Mouse (Mus musculus): Measurements from ENCODE around the gene Elob. TPM values are rescaled to one million over a fixed set of nuclear protein-coding genes. Genes with fewer than 3 reads are reported as not detected.
A peak's percentile ranks its signal among the peaks of the same experiment; 100 is the strongest.

Elob gene
- total and polyA plus RNA-seq, 2 experiments from 2014 or later, result 972 to 1,036 TPM

GRCm38 (mm10) chr17:23867756-23868155 lies 38.8 kb upstream of the Elob start, which contains the start of gene Prss21:
Gene Prss21, plus strand, starts transcription at chr17:23868056.
- Histone ChIP-seq H3K36me3 (replicated peaks; ENCODE audit: control insufficient read depth, insufficient read depth, low read length) (no peaks in the 10 kb centered on the region), H3K4me3 (ENCODE audit: low read depth, low read length) (no peak within 1 kb of the TSS), H3K27ac (ENCODE audit: low read depth) (no peak within 1 kb of the TSS), H3K4me2 (ENCODE audit: low read depth, low read length) (no peak within 1 kb of the TSS), H3K4me1 (ENCODE audit: control insufficient read depth, insufficient read depth) (no peaks in the 10 kb centered on the region), H3K27me3 (ENCODE audit: control insufficient read depth, insufficient read depth, low read length) (no peaks in the 10 kb centered on the region), H3K9ac (replicated peaks; ENCODE audit: low read depth, low read length) (no peak within 1 kb of the TSS), H3K9me3 (replicated peaks; ENCODE audit: control insufficient read depth, low read length) (no peaks in the 10 kb centered on the region)
- ATAC-seq (ENCODE audit: insufficient read depth, low read depth) (no peak), DNase-seq (ENCODE audit: low spot score) (no peak)
- 86% methylated on average over 15 of the region's 15 CpGs for WGBS
- TF ChIP-seq CTCF (IDR thresholded peaks at IDR 0.05; ENCODE audit: low read depth) (no peak), EP300 (IDR thresholded peaks at IDR 0.05; ENCODE audit: low read depth) (no peak)

- Histone ChIP-seq H3K9ac (replicated peaks; ENCODE audit: low read depth, low read length) (no peak overlapping the region), H3K27ac (ENCODE audit: low read depth) (no peak overlapping the region), H3K36me3 (replicated peaks; ENCODE audit: control insufficient read depth, insufficient read depth, low read length) (no peaks in the 10 kb centered on the region), H3K9me3 (replicated peaks; ENCODE audit: control insufficient read depth, low read length) (no peaks in the 10 kb centered on the region), H3K27me3 (ENCODE audit: control insufficient read depth, insufficient read depth, low read length) (no peaks in the 10 kb centered on the region), H3K4me3 (ENCODE audit: low read depth, low read length) (no peak overlapping the region), H3K4me1 (ENCODE audit: control insufficient read depth, insufficient read depth) (no peaks in the 10 kb centered on the region), H3K4me2 (ENCODE audit: low read depth, low read length) (no peak overlapping the region)
- ATAC-seq (ENCODE audit: insufficient read depth, low read depth) (no peak), DNase-seq (ENCODE audit: low spot score) (no peak)
- 85% methylated on average over 4 of the region's 4 CpGs for WGBS
- TF ChIP-seq EP300 (IDR thresholded peaks at IDR 0.05; ENCODE audit: low read depth) (no peak), CTCF (IDR thresholded peaks at IDR 0.05; ENCODE audit: low read depth) (no peak)
These were observed 34.0 kb upstream of the Elob start for GRCm38 (mm10) chr17:23862926-23863325.

GRCm38 (mm10) chr17:23857913-23858312 lies 29.0 kb upstream of the Elob start:
- Histone ChIP-seq H3K36me3 (replicated peaks; ENCODE audit: control insufficient read depth, insufficient read depth, low read length) (no peaks in the 10 kb centered on the region), H3K9me3 (replicated peaks; ENCODE audit: control insufficient read depth, low read length) (no peaks in the 10 kb centered on the region), H3K27me3 (ENCODE audit: control insufficient read depth, insufficient read depth, low read length) (no peaks in the 10 kb centered on the region), H3K27ac (ENCODE audit: low read depth) (no peak overlapping the region), H3K4me2 (ENCODE audit: low read depth, low read length) (no peak overlapping the region), H3K9ac (replicated peaks; ENCODE audit: low read depth, low read length) (no peak overlapping the region), H3K4me3 (ENCODE audit: low read depth, low read length) (no peak overlapping the region), H3K4me1 (ENCODE audit: control insufficient read depth, insufficient read depth) (peaks cover 3% of the 10 kb centered on the region; the same call in 1 of the 2 replicates)
- no peak for TF ChIP-seq EP300 (IDR thresholded peaks at IDR 0.05; ENCODE audit: low read depth)
- TF ChIP-seq CTCF (IDR thresholded peaks at IDR 0.05; ENCODE audit: low read depth), result no peak
- ATAC-seq (ENCODE audit: insufficient read depth, low read depth) (no peak), DNase-seq (ENCODE audit: low spot score) (no peak)
- 66% methylated on average over 2 of the region's 2 CpGs for whole genome bisulfite sequencing

- Histone ChIP-seq H3K4me2 (ENCODE audit: low read depth, low read length) (no peak overlapping the region), H3K4me1 (ENCODE audit: control insufficient read depth, insufficient read depth) (peaks cover 3% of the 10 kb centered on the region; the same call in 1 of the 2 replicates), H3K27me3 (ENCODE audit: control insufficient read depth, insufficient read depth, low read length) (no peaks in the 10 kb centered on the region), H3K4me3 (ENCODE audit: low read depth, low read length) (no peak overlapping the region), H3K27ac (ENCODE audit: low read depth) (no peak overlapping the region), H3K9ac (replicated peaks; ENCODE audit: low read depth, low read length) (no peak overlapping the region), H3K36me3 (replicated peaks; ENCODE audit: control insufficient read depth, insufficient read depth, low read length) (no peaks in the 10 kb centered on the region), H3K9me3 (replicated peaks; ENCODE audit: control insufficient read depth, low read length) (no peaks in the 10 kb centered on the region)
- ATAC-seq (ENCODE audit: insufficient read depth, low read depth) (no peak), DNase-seq (ENCODE audit: low spot score) (no peak)
- TF ChIP-seq EP300 (IDR thresholded peaks at IDR 0.05; ENCODE audit: low read depth) (no peak), CTCF (IDR thresholded peaks at IDR 0.05; ENCODE audit: low read depth) (no peak)
- WGBS, result 78% methylated on average over 6 of the region's 6 CpGs
These were observed 28.3 kb upstream of the Elob start for GRCm38 (mm10) chr17:23857193-23857592.

- Histone ChIP-seq H3K4me3 (ENCODE audit: low read depth, low read length) (no peak overlapping the region), H3K4me1 (ENCODE audit: control insufficient read depth, insufficient read depth) (peaks cover 3% of the 10 kb centered on the region; the same call in 1 of the 2 replicates), H3K9ac (replicated peaks; ENCODE audit: low read depth, low read length) (no peak overlapping the region), H3K4me2 (ENCODE audit: low read depth, low read length) (no peak overlapping the region), H3K36me3 (replicated peaks; ENCODE audit: control insufficient read depth, insufficient read depth, low read length) (no peaks in the 10 kb centered on the region), H3K27me3 (ENCODE audit: control insufficient read depth, insufficient read depth, low read length) (no peaks in the 10 kb centered on the region), H3K27ac (ENCODE audit: low read depth) (no peak overlapping the region), H3K9me3 (replicated peaks; ENCODE audit: control insufficient read depth, low read length) (no peaks in the 10 kb centered on the region)
- peak; percentile 72 for ATAC-seq (ENCODE audit: insufficient read depth, low read depth)
- TF ChIP-seq CTCF (IDR thresholded peaks at IDR 0.05; ENCODE audit: low read depth) (no peak), EP300 (IDR thresholded peaks at IDR 0.05; ENCODE audit: low read depth) (no peak)
- peak; percentile 17 for DNase-seq (ENCODE audit: low spot score)
- 43% methylated on average over 10 of the region's 10 CpGs for WGBS
These were observed 25.4 kb upstream of the Elob start for GRCm38 (mm10) chr17:23854229-23854765.

- Histone ChIP-seq H3K4me1 (ENCODE audit: control insufficient read depth, insufficient read depth) (peaks cover 3% of the 10 kb centered on the region; the same call in 1 of the 2 replicates), H3K9ac (replicated peaks; ENCODE audit: low read depth, low read length) (no peak overlapping the region), H3K27me3 (ENCODE audit: control insufficient read depth, insufficient read depth, low read length) (no peaks in the 10 kb centered on the region), H3K4me2 (ENCODE audit: low read depth, low read length) (no peak overlapping the region), H3K4me3 (ENCODE audit: low read depth, low read length) (no peak overlapping the region), H3K36me3 (replicated peaks; ENCODE audit: control insufficient read depth, insufficient read depth, low read length) (no peaks in the 10 kb centered on the region), H3K27ac (ENCODE audit: low read depth) (no peak overlapping the region), H3K9me3 (replicated peaks; ENCODE audit: control insufficient read depth, low read length) (no peaks in the 10 kb centered on the region)
- TF ChIP-seq CTCF (IDR thresholded peaks at IDR 0.05; ENCODE audit: low read depth), result peak; percentile 61
- no peak for TF ChIP-seq EP300 (IDR thresholded peaks at IDR 0.05; ENCODE audit: low read depth)
- ATAC-seq (ENCODE audit: insufficient read depth, low read depth) (no peak), DNase-seq (ENCODE audit: low spot score) (no peak)
- 40% methylated on average over 5 of the region's 5 CpGs for WGBS
These were observed 24.4 kb upstream of the Elob start for GRCm38 (mm10) chr17:23853292-23853691.
